Mouse (Mus musculus): ENCODE measurements around the gene Ackr1. TPM values are rescaled to one million over a fixed set of nuclear protein-coding genes. Genes with fewer than 3 reads are reported as not detected.

Ackr1 gene
- polyA plus RNA-seq, 1 experiment, result 115 TPM

DNA sequence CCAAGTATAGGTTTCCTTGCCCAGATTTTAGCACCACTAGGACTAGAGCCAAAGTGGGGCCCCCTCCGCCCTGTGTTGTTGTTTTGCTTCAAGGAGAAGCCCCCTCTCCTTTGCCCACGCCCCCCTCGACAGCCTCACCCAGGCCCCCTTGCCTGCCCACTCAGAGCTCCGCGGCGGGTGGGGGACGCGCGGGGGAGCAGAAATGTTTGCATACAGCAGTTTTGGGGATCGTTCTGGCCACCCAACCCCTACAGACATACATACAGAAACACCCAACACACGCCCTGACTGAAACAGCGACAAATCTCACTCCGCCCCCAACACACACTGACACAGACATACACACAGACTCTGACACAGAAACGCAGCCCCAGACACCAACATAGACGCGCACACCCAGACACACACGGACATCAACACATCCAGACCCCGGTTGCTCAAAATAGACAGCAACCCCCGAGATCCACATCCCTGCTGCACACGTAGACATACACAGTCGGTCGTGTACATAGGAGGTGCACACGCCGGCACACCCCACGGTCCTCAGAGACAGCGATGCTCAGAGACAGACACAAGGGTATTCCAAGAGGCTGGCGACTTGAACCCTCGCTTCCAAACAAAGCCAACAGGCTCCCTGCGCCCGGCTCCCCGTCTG, 33.3 kb upstream of the Ackr1 start:
- Histone ChIP-seq H3K4me3 (ENCODE audit: insufficient read depth, low read length) (peak overlapping the region; percentile 94), H3K4me1 (ENCODE audit: control insufficient read depth, insufficient read depth, low read length) (peaks cover 8% of the 10 kb centered on the region), H3K27ac (ENCODE audit: insufficient read depth, low read length) (peak overlapping the region; percentile 43)
- TF ChIP-seq POLR2A (IDR thresholded peaks at IDR 0.05; ENCODE audit: extremely low read depth, insufficient read depth, low read length) (peak; percentile 69; the same call in 1 of the 2 replicates), CTCF (IDR thresholded peaks at IDR 0.05; ENCODE audit: extremely low read depth, insufficient read depth, low read length) (no peak)

DNA sequence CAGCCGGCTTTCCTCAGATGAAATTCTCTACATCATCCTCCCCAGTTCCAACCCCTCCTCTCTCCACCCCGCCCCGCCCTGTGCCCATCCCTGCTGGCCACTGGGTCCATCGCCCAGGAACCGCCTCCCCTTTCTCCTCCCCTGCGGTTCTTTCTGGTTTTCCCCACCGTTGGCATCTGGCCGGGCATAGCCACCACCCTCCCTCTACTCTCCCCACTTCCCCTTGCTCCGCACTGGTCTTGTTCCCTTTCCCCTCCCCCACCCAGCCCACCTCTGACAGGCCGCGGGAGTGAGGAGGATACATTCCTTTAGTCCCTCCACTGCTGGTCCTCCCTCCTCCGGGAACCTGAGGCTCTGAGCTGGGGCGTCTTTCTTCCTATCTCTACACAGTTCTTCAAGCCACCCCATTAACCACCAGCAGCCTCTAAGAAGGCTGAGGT, 32.4 kb upstream of the Ackr1 start:
- H3K4me1 ChIP-seq (ENCODE audit: control insufficient read depth, insufficient read depth, low read length), result peaks cover 8% of the 10 kb centered on the region
- TF ChIP-seq POLR2A (IDR thresholded peaks at IDR 0.05; ENCODE audit: extremely low read depth, insufficient read depth, low read length) (no peak), CTCF (IDR thresholded peaks at IDR 0.05; ENCODE audit: extremely low read depth, insufficient read depth, low read length) (no peak)

DNA sequence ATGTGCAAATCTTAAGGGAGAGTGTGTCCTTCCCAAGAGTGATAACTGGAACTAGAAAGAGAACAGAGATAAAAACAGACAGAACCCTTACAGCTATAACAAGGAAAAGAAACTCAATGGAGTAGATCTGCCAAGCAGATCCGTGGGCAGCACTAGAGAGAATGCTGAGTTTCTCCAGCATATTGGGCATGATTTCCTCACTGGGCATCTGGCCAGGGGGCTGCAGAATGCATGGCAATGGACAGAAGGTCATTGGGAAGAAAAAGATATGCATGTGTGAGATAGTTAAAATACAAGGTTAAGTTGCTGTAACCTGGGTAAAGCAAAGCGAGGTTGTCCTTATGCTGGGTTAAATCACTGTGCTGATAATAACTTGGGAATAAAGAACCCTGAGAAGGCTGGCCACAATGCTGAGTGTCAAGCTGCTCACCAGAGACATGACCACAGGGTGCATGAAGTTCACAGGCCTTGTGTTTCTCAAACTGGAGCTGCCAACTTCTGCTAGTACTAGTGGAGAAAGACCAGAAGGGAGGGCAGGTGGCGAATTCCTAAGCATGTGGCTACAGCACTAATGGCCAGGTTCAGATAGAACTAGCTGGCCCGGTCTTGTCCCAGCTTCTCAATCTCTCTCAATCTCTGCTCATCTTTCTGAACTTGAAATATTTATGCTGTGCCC, 30.7 kb upstream of the Ackr1 start:
- TF ChIP-seq CTCF (IDR thresholded peaks at IDR 0.05; ENCODE audit: extremely low read depth, insufficient read depth, low read length) (no peak), POLR2A (IDR thresholded peaks at IDR 0.05; ENCODE audit: extremely low read depth, insufficient read depth, low read length) (no peak)
- H3K27ac ChIP-seq (ENCODE audit: insufficient read depth, low read length), result no peak overlapping the region
- H3K4me3 ChIP-seq (ENCODE audit: insufficient read depth, low read length), result no peak overlapping the region
- H3K4me1 ChIP-seq (ENCODE audit: control insufficient read depth, insufficient read depth, low read length), result peaks cover 12% of the 10 kb centered on the region

More for the DNA sequence above, 32.4 kb upstream of the Ackr1 start:
- no peak overlapping the region for H3K27ac ChIP-seq (ENCODE audit: insufficient read depth, low read length)
- H3K4me3 ChIP-seq (ENCODE audit: insufficient read depth, low read length), result peak overlapping the region; percentile 94

DNA sequence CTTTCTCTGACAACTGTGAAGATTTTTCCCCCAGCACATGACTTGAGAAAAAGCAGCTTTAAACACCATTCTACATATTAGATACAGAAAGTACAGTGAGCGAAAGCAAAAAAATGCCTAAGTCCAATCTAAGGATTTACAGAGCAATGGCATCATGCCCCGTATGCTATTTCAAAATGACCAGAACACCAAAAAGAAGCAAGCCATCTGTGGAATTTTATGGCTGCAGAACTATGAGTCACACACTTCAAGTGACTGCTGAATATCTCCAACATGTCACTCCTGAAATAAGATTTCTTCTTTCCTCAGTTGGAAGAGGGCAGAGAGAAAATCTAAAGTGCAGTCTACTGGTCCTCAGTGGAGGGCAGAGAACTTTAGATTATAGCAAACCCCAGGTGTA, 29.9 kb upstream of the Ackr1 start:
- TF ChIP-seq CTCF (IDR thresholded peaks at IDR 0.05; ENCODE audit: extremely low read depth, insufficient read depth, low read length), result no peak
- Histone ChIP-seq H3K4me3 (ENCODE audit: insufficient read depth, low read length) (no peak overlapping the region), H3K27ac (ENCODE audit: insufficient read depth, low read length) (no peak overlapping the region), H3K4me1 (ENCODE audit: control insufficient read depth, insufficient read depth, low read length) (peaks cover 12% of the 10 kb centered on the region)

DNA sequence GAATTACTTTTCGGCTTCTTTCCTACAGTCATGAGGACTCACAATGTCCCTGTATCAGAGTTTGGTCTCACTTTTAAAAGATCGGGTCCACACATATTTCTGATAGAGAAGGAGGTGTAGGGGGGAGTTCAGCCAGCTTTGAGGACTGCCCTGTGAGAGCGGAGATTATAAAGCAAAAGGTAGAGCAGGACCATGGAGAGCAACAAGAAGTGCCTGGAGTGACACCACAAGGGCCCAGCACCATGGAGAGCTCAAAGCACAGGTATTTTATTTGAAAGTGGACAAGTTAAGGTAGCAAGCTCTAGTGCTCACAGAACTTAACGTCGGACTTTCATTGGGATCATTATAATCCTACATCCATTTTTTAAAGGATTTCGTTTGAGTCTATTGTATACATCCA, 28.1 kb upstream of the Ackr1 start:
- no peak for TF ChIP-seq CTCF (IDR thresholded peaks at IDR 0.05; ENCODE audit: extremely low read depth, insufficient read depth, low read length)
- no peak for TF ChIP-seq POLR2A (IDR thresholded peaks at IDR 0.05; ENCODE audit: extremely low read depth, insufficient read depth, low read length)

DNA sequence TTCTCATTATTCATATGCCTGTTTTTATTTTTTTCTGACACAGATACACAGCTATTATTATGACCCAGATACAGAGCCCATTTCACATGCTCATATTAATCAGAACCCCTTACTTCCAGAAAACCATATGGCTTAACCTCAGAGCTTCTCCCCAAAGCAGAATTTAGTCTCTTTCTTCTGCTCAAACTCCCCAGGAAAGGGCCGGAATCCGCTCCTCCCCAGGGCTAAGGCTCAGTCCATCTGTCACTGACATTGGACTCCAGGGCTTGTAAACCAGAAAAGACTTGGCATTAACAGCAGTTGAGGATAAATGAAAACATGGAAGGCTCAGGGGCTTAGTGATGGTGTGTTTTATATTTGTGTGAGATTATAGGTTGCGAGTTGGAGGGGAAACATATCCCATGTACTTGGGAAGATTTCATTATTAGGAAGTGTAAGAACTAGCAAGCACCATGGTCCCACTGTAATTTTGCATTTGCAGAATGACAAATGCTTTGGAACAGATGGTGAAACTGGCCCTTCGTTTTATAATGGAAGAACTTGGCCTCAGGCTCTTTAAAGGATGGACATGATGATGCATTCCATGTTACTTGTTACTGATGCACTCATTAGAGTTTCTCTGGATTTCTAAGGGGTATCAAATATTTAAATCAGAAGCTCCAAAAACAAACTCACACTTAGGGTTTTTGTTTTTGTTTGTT, 26.2 kb upstream of the Ackr1 start:
- peaks cover 28% of the 10 kb centered on the region for H3K4me1 ChIP-seq (ENCODE audit: control insufficient read depth, insufficient read depth, low read length)
- H3K4me3 ChIP-seq (ENCODE audit: insufficient read depth, low read length), result no peak overlapping the region
- no peak overlapping the region for H3K27ac ChIP-seq (ENCODE audit: insufficient read depth, low read length)
- TF ChIP-seq CTCF (IDR thresholded peaks at IDR 0.05; ENCODE audit: extremely low read depth, insufficient read depth, low read length) (no peak), POLR2A (IDR thresholded peaks at IDR 0.05; ENCODE audit: extremely low read depth, insufficient read depth, low read length) (no peak)

More for the DNA sequence above, 28.1 kb upstream of the Ackr1 start:
- Histone ChIP-seq H3K4me1 (ENCODE audit: control insufficient read depth, insufficient read depth, low read length) (peaks cover 20% of the 10 kb centered on the region), H3K27ac (ENCODE audit: insufficient read depth, low read length) (no peak overlapping the region), H3K4me3 (ENCODE audit: insufficient read depth, low read length) (no peak overlapping the region)

DNA sequence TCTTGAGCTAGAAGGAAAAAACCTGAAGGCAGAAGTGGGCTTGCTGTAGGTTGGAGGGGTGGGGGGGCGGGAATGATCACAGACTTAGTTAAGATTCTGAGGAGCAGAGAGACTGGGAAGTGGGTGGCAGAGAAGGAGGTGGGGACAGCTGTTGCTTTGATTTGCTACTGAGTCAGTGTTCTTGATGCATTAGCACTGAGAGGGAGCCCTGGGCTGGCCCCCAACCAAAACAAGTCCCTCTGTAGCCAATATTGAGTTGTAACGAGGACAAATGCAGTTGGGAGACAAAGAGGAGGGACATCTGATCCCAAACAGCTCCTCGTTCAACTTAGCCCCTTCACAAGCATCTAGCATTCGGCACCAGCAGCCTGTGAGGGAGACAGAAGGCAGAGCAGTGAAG, 24.2 kb upstream of the Ackr1 start:
- Histone ChIP-seq H3K27ac (ENCODE audit: insufficient read depth, low read length) (no peak overlapping the region), H3K4me1 (ENCODE audit: control insufficient read depth, insufficient read depth, low read length) (peaks cover 22% of the 10 kb centered on the region), H3K4me3 (ENCODE audit: insufficient read depth, low read length) (no peak overlapping the region)
- no peak for TF ChIP-seq CTCF (IDR thresholded peaks at IDR 0.05; ENCODE audit: extremely low read depth, insufficient read depth, low read length)
- no peak for TF ChIP-seq POLR2A (IDR thresholded peaks at IDR 0.05; ENCODE audit: extremely low read depth, insufficient read depth, low read length)

DNA sequence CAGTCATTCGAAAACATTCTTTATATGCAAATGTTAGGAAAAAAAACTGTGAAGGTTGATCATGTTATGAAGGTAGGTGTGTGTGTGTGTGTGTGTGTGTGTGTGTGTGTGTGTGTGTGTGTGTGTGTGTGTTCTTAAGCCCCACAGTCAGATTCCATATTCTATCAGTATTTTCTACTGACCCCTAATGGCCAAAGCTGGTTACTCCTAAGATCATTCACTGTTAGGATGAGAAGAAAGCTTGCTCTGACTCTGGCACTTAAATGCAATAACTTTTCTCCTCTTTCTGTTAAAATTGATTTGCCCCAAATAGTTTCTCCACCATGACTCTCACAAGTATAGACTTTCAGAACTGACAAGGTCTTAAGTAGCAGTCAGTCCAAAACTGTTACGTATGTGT, 23.1 kb upstream of the Ackr1 start:
- peaks cover 22% of the 10 kb centered on the region for H3K4me1 ChIP-seq (ENCODE audit: control insufficient read depth, insufficient read depth, low read length)
- no peak overlapping the region for H3K4me3 ChIP-seq (ENCODE audit: insufficient read depth, low read length)
- TF ChIP-seq POLR2A (IDR thresholded peaks at IDR 0.05; ENCODE audit: extremely low read depth, insufficient read depth, low read length) (no peak), CTCF (IDR thresholded peaks at IDR 0.05; ENCODE audit: extremely low read depth, insufficient read depth, low read length) (no peak)
- no peak overlapping the region for H3K27ac ChIP-seq (ENCODE audit: insufficient read depth, low read length)

DNA sequence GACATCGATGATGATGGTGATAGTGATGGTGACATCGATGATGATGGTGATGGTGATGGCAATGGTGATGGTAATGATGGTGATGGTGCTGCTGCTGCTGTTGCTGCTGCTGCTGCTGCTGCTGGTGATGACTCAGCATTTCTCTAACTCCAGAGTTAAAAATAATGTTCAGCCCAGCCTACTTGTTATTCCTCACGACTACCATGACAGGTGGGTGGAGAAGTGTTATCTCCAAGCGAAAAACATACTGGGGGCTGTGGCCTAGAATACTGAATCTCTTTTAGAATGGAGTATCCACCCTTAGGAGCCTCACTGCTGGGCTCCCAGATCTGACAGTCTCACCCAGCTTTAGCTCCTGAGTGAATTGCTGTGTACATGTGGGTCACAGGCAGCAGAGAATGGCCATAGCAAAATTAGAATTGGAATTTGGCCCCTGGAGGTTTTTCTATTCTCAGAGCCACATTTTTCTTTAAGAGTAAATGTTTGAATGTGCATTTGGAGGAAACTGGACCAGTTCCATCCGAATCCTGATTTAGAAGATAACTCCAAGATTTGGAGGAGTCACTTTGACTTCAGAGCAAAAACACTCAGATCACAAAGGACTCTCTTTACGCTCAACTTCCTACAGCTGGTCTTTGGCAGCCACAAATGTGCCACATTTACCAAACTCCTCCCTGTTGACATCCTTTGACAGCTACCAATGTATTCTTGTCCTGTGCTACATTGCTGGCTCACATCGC, 21.7 kb upstream of the Ackr1 start:
- H3K27ac ChIP-seq (ENCODE audit: insufficient read depth, low read length), result no peak overlapping the region
- peaks cover 27% of the 10 kb centered on the region for H3K4me1 ChIP-seq (ENCODE audit: control insufficient read depth, insufficient read depth, low read length)
- TF ChIP-seq POLR2A (IDR thresholded peaks at IDR 0.05; ENCODE audit: extremely low read depth, insufficient read depth, low read length) (no peak), CTCF (IDR thresholded peaks at IDR 0.05; ENCODE audit: extremely low read depth, insufficient read depth, low read length) (no peak)
- no peak overlapping the region for H3K4me3 ChIP-seq (ENCODE audit: insufficient read depth, low read length)

Data from cortical plate, adult 2 months (tissue).